Mouse (Mus musculus): ENCODE data around the gene Rps27. TPM values are rescaled to one million over a fixed set of nuclear protein-coding genes. Genes with fewer than 3 reads are reported as not detected.
"Not testable (repeated sequence)": the region's sequence is repeated elsewhere in the genome, so short reads cannot be mapped to it uniquely, and the experiment has no call there.

The Rps27 gene
- 1,702 and 2,060 TPM in 2 replicates for total RNA-seq (2021)
- long read RNA-seq, experiment 1, transcript Rps27-201 (4 exons, 345 nt), result major isoform, 404 of 414 reads
- long read RNA-seq, experiment 1, transcript Rps27-209 (4 exons, 546 nt), result minor isoform, 6 of 414 reads
- long read RNA-seq, experiment 1, partial matches to known transcripts, result 0 of 414 reads
- long read RNA-seq, experiment 1, other reads (novel, unspliced or antisense), result 0 of 414 reads
- long read RNA-seq, experiment 2, transcript Rps27-201 (4 exons, 345 nt), result major isoform, 413 of 424 reads
- long read RNA-seq, experiment 2, transcript Rps27-209 (4 exons, 546 nt), result minor isoform, 7 of 424 reads
- long read RNA-seq, experiment 2, partial matches to known transcripts, result 1 of 424 reads
- long read RNA-seq, experiment 2, other reads (novel, unspliced or antisense), result 0 of 424 reads

DNA sequence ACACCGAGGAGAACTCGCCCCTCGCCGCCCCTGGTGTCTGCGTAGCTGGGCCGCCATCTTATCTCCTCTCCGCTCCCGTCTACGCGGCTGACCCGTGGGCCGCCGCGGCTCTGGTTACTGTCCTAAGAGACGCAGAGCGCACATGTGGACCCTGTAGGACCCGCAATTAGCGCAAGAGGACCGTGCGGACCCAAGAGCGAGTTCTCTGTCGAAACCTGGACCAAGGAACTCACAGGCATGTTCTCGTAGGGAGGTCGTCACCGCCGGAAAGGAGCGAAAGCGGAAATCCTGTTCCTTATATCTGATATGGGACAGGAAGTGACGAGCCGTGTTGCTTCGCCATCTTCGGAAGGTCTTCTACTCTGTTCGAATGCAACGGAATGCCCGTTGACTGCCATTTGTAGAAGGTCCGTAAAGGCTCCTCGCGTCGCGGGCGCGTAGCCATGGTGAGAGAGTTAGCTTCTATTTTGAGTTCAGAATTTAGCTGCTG is at the start of gene Rps27, which contains the start of gene Rab13:
Gene Rps27, minus strand, starts transcription at position 275 of the 490 bp plus-strand sequence.
Gene Rab13, plus strand, starts transcription at position 319 of the 490 bp plus-strand sequence.
- peak; percentile 89 for DNase-seq

DNA sequence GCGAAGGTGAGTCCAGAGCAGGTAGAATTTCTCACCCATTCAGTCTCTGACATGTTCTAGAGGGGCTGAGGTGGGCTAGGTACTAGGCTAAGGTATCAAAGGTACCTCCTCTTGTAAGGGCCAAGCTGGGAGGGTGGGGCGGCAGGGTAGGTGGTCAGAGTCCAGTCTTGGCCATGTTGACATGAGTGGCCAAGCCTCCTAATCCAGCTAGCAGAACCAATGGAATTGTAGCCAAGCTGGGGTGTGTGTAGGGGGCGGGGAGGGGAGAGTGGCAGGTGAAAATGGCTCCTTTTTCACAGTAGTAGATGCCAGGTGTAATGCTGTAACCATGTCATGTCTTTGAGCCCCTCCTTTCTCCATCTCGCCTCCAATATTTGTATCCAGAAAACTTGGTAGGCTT is 45.1 kb upstream of the Rps27 start:
- DNase-seq, result no peak

DNA sequence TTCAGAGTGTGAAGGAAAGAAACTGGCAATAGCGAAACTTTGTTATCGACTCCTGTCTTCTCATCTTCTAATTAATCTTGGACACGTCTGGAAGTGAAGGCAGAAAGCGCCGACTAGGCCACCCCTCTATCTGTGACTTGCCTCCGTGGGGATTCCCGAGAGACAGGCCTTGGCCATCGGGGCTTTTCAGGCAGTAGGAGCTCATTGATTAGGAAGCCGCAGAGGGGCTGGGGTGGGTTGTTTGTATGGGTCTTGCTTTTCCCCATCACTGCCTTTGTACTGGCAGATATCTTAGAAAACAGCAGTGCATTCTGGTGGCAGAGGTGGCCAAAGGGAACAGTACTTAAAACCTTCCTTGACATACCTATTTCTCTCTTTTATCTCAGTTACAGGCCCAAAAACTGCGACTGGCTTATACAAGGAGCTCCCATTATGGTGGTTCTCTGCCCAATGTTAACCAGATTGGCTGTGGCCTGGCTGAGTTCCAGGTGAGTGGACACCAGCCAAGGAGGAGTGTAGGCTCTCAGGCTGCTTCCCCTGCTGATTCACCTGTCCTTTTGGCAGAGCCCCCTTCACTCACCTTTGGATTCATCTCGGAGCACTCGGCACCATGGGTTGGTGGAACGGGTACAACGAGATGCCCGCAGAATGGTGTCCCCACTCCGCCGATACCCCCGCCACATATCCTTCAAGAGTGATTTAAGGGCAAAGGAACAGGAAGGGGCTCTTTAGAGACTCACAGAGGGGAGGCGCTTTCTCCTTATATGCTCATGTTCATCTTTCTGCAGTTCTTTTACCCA is 43.5 kb upstream of the Rps27 start:
- peak; percentile 36 for DNase-seq

DNA sequence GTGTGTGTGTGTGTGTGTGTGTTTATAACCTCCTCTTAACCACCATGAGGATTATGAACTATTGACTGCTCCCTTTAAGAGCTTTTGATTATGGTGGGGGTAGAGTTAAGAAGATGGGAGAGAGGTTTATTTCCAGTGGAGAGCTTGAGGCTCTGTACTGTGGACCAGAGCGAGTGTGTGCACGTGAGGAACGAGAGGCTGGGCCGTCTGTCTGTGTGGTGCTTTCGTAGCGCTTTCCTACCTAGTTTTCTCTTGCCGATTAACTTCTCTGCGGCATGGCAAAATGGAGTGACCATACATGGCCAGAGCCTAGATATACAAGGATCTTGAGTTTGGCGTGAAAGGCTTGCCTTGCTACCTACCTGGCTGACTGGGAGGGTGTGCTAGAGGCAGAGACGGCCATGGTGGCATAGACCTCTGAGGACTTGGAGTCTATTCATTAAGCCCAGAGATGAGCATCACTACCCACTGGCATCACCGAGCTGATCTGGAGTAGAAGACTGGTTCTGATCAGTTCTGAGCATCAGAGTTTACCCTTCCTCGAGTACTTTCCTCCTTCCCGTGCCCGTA is 42.4 kb upstream of the Rps27 start:
- no peak for DNase-seq

DNA sequence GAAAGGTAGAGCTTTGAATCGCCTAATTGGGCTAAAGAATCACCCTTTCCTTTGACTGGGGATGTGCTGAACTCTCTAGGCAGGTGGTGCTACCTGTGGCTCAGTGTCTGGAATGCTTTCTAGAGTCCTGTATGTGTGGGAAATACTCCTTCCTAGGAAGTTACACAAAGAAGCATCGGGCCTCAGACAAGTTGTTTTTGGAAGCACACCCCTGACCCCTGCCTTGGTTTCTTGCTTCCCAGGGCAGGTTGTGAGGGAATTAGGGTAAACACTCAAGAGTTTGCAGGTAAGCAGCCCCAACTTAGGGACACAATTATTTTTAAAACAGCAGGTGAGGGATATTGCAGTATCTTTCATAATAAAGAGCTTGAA is 41.7 kb upstream of the Rps27 start:
- DNase-seq, result no peak

DNA sequence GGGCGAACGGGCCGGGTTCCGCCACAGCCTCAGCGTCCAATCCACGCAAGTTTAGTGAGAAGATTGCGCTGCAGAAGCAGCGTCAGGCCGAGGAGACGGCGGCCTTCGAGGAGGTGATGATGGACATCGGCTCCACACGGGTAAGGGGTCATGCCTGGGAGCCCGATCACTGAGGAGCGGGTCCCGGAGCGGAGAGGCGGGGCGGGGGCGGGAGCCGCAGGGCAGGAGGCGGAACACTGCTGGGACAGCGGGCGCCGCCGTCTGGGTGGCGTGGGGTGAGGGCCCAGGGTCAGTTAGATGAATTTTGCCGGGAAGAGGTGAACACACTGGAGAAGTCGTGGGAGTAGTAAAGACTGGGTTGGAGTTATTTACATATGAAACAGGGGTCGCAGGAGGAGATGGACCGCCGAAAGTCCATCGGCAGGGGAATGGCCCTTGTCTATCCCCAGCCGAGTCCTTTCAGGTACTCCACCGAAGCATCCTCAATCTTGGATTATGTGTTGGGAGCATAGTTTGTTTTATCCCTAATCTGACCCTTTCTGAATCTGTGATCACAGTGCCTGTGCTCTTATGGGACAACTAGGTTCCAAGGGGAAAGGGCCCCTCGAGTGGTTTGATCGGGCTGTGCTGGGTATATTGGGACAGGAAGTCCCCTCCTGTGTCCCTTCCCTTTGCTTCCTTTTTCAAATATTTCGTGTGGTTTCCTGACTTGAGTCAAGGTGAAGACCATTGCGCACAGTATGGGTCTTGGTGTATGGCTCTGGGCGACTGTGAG is 41.2 kb upstream of the Rps27 start:
- peak; percentile 79 for DNase-seq

DNA sequence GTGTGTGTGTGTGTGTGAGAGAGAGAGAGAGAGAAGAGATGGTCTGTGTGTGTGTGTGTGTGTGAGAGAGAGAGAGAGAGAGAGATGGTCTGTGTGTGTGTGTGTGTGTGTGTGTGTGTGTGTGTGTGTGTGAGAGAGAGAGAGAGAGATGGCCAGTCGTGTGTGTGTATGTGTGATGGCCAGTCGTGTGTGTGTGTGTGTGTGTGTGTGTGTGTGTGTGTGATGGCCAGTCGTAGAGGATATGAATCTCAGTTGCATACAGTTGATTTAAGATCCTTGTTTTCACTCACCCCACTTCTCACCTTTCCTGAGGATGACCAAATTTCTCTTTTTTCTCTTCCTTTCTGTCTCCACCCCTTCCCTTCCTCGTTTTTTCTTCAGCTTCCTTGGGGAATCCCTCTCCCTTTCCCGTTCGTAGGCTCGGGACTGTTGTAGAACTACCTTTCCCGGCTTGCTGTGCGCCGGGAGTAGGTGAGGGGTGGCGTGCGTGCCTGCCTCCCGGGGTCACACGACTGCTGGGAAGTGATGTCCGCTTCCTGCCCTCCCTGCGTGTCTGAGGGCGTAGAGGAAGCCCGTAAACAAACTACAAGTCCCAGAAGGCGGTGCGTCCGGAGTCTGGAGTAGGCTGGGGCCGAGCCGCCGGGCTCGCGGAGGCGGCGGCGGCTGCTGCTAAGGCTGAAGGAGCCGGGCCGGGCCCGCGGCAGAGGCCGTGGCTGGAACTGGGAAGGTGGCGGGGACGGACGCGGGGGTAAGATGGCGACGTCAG is 40.4 kb upstream of the Rps27 start, which contains the start of gene Crtc2:
Gene Crtc2, plus strand, starts transcription at position 511 of the 766 bp plus-strand sequence.
- DNase-seq, result peak; percentile 97

DNA sequence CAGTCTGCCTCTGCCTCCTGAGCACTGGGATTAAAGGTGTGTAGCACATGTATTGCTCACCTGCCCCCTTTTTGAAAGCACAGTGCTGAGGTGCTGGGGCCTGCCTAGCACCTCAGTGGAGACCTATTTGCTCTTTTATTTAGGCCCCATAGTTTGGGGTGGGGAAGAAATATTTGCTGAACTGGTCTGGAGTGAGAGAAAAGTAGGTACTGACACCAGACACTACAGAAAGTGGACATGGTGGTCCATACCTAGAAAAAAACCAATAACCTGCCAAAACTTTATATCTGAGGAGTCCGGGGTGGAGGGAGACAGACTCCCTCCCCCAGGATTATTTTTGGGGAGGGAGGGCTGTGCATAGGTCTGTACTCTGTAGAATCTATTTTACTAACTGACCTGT is 39.7 kb upstream of the Rps27 start:
- not testable (repeated sequence) for DNase-seq

DNA sequence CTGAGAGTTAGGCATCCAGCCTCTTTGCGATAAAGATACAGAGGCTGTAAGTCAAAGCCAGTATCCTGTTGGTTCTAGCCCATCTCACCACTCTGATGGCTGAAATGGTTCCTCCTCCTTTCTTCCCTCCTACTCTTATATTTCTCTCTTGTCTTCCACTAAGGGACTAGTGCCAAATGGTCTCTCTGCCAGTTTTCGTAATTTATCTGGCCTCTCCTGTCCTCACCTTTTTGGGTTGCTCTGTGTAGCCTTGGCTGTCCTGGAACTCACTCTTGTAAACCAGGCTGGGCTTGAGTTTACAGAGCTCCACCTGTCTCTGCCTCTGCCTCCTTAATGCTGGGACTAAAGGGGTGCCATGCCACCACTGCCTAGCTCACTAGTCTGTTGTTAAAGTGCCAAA is 39.2 kb upstream of the Rps27 start:
- DNase-seq, result peak; percentile 32

DNA sequence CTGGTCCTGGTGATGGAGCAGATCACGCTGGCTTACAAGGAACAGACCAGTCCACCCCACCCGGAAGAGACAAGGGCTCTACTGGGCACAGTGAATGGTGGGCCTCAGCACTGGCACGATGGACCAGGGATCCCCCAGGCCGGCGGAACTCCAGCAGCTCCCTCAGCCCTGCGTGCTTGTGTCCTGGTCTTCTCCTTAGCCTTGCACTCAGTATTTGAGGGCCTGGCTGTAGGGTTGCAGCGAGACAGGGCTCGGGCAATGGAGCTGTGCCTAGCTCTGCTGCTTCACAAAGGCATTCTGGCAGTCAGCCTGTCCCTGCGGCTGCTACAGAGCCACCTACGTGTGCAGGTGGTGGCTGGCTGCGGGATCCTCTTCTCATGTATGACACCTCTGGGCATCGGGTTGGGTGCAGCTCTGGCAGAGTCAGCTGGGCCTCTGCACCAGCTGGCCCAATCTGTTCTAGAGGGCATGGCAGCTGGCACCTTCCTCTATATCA is 38.3 kb upstream of the Rps27 start:
- DNase-seq, result not testable (repeated sequence)

DNA sequence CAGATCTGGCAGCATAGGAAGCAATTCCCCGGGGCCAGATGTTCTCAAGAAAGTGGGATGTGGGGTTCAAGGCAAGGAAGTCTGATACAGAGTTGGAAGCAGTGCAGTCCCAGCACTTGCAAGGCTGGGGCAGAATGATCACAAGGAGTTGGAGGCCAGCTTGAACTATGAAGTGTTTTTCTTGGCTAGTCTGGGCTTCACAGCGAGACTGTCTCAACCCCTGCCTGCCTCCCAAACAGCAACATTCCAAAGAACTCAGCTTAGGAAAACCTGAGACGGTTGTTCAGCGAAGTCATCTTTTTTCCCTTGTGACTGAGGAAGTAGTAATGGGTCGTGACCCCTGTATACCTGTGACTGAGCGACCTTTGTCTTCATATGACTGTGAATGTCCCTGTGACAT is 37.3 kb upstream of the Rps27 start:
- DNase-seq, result no peak

DNA sequence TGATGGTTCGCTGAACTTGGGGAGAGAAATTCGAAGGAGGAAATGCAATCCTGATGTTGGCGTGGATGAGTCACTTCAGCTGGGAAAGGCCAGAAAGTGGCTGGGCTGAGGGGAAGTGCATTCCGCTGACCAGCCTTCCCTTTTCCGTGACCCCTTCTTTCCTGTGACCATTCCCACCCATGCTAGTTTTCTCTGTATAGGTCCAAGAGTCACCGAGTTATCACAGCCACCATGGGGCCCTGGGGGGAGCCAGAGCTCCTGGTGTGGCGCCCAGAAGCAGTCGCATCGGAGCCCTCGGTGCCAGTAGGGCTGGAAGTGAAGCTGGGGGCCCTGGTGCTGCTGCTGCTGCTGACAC is 35.3 kb upstream of the Rps27 start:
- peak; percentile 65 for DNase-seq

DNA sequence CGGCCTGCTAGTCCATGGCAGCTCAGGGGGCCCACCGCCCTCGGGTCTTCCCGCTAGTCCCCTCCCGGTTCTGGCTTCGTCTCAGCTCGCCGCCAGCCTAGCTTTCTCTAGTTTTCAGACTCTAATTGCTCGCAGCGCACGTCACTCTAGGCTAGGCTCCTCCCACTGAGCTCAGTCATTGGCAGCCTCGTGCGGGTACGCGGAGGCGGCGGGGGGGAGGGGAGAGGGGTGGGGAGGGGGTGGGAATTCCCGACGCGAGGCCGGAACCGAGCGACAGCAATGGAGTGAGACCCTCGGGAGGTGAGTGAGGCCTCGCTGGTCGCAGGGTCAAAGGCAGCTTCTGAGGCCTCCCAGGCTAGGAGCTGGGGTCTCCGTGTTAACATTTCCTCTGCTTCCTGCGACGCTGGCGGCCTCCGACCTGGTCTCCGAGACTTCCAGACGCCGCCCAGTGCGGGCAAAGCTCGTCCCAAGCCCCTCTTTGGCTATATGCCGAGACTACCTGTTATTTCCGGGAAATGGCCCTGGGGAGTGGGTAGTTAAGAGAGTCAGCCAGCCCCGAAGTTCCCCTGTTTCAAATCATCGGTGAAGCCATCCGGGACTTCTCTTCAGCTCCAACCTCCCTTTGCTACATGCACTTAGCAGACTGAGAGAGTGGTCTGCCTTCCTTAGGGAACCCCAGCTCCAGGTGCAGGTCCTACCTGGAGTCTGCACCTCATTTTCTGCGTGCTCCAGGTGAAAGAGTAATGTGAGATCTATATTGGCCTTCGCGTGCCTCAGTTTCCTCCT is 34.7 kb upstream of the Rps27 start, which contains the start of gene Slc39a1:
Gene Slc39a1, plus strand, starts transcription at position 213 of the 786 bp plus-strand sequence.
- DNase-seq, result peak; percentile 95

DNA sequence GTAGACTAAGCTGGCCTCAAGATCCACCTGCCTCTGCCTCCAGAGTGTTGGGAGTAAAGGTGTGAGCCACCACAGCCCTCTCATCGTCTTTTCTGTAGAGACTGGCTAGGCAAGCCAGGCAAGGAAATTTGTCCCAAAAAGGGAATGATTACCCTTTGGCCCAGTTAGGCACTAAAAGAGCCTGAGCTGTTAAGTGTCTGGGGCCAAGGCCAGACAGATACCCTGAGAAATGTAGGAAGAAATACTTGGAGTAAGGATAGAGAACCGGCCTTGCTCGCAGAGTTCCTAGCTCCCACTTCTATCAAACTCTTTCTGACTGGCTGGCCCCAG is 34.1 kb upstream of the Rps27 start:
- DNase-seq, result no peak

DNA sequence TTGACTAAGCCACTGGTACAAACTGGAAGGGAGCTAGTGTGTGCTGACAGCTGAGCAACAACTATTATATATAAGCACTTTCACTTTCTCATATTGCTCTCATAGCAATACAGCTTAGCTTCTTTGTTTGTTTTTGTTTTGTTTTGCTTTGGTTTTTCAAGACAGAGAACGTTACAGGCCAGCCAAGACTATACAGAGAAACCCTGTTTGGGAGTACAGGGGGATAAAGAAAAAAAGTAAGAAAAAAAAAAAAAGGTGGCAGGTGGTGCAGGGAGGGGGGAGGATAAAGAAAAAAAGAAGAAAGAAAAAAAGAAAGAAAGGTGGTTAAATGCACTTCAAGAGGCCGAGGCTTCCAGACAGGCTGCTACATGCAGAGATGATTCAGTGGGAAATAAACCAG is 32.0 kb upstream of the Rps27 start:
- no peak for DNase-seq

DNA sequence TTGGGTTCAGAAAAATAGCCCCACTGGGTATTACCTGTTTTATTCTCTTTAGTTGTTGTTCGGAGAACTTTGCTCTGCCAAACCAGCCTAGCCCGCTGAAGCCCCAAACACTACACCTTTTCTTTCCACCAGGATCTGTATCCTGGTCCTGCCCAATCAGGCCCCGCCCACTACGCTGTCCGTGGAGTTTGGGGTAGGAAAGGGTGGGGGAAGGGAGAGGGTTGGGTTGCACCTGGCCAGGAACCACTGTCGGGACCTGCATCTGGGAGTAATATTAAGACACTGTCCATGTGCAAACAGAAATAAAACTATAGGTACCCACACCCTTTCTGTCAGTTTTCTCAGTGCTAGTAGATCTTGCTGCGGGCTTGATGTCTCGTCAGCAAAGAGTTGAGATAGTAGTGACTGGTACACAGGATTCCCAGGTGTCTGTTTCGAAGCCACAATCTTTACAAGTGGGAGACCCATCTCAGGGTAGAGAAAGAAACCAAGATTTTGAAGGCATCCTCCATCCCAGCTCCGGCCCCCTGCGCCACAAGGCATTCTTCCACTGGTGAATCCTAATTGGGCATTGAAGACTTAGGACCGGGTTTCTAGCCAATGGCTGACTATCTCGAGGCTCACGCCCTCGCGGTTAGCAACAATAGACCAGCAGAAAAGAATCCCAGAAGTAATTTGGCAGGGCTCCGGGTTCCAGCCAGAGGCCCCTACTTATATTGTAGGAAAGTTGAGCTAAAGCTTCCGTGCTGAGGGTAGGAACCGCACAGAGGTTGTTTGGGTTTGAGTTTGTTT is 29.7 kb upstream of the Rps27 start, which contains the start of gene Creb3l4:
Gene Creb3l4, minus strand, starts transcription at position 529 of the 792 bp plus-strand sequence.
- peak; percentile 66 for DNase-seq

DNA sequence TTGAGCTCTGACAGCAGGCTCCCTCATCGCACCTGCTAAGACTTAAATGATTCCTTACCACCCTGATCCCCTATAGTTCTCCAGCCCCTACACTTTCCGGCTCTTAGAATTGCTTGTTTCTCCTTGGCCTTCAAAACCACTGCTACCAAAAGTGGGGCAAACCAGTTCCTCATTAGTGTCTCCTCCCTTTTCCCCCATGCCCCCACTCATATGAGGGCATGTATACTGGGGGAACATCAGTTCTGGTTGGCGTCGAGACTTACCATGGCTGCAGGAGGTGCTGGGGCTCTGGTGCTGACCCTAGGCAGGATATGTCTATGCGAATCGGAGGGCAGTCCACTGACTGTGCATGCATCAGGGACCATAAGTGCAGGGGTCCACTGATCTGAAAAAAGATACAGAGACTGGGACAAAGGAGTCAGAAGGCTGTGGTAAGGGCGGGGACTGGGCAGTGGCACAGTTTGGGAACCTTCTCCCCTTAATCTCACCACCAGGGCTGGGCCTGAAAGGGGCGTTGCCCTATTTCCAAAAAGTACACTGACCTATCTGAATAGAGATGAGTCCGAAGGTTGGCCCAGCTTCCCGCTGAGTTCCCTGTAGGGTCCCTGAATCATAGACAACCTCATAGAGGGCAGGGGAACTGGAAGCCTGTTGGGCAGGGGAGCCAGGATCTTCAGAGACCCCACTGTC is 28.4 kb upstream of the Rps27 start:
- no peak for DNase-seq

DNA sequence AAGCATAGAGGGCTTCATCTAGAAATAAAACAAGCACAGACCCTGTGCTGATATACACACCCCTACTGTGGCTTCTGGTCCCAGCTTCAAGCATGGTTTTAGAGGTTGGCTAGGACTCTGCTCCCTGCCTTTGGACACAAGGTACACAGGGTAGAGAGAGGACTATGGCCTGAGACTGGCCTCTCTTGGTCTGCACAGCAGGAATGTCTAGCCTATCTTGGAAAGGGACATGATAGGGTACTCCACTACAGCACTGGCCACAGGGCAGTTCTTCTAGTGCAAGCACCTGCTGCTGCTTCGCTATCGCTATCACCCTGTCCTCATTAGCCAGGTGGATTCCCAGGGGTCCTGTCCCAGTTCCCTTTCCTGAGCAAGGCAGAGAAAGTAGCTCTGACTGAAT is 27.8 kb upstream of the Rps27 start:
- no peak for DNase-seq

Measured in adrenal gland, postnatal 14 days (tissue).